Mouse (Mus musculus) CH12.LX (cell line): ENCODE measurements around the gene Slc1a7. TPM values are rescaled to one million over a fixed set of nuclear protein-coding genes. Genes with fewer than 3 reads are reported as not detected.

ENCODE experiments used
- DNase-seq: peaks from one replicate; pipeline ENCODE4 v3.0.0-alpha.2; 2013; ENCODE audit errors: extremely low read depth
- H3K27ac ChIP-seq: 2 replicates; pipeline ENCODE4 v1.5.1; 2012; ENCODE audit warnings: low read depth, mild to moderate bottlenecking, control low read depth, moderate library complexity; ENCODE audit not compliant: insufficient read depth
- H3K27me3 ChIP-seq: replicated peaks from 2 replicates; pipeline ENCODE3; 2012; ENCODE audit warnings: inconsistent platforms
- H3K36me3 ChIP-seq, 2 experiments: replicated peaks in 1 of 2; 2 replicates each; pipeline versions ENCODE3 to v1.6.1; 2012; ENCODE audit warnings: inconsistent platforms in 1 of 2, low read length in 1 of 2, mild to moderate bottlenecking in 1 of 2, mixed read lengths in 1 of 2, moderate library complexity in 1 of 2; ENCODE audit not compliant: control insufficient read depth in 1 of 2, insufficient read depth in 1 of 2
- H3K4me1 ChIP-seq, 2 experiments: 2 replicates each; pipeline ENCODE4 v1.6.1; 2012; ENCODE audit warnings: inconsistent platforms in 1 of 2, moderate library complexity in 1 of 2; ENCODE audit not compliant: insufficient read depth in 2 of 2, control insufficient read depth in 1 of 2
- H3K4me2 ChIP-seq: 2 replicates; pipeline ENCODE4 v1.6.1; 2012; ENCODE audit warnings: low read depth, mild to moderate bottlenecking, control low read depth; ENCODE audit not compliant: poor library complexity, insufficient read depth, severe bottlenecking
- H3K4me3 ChIP-seq, 3 experiments: fragments of 150-350 bp in 1 of 3; sonication (generic) in 1 of 3; replicated peaks in 1 of 3; 2 replicates each; pipeline versions ENCODE3 to v1.5.1; 2011 to 2012; ENCODE audit warnings: low read depth in 2 of 3, low read length in 2 of 3, mild to moderate bottlenecking in 2 of 3, moderate library complexity in 2 of 3, control low read depth in 1 of 3, improper control_type of control experiment in 1 of 3, inconsistent platforms in 1 of 3, mixed read lengths in 1 of 3; ENCODE audit not compliant: poor library complexity in 1 of 3
- H3K79me2 ChIP-seq: replicated peaks from 2 replicates; pipeline ENCODE4 v1.6.1; 2012; ENCODE audit warnings: mild to moderate bottlenecking, moderate library complexity; ENCODE audit not compliant: control insufficient read depth, poor library complexity, insufficient read depth, severe bottlenecking; ENCODE audit errors: extremely low read depth
- H3K9ac ChIP-seq: 2 replicates; pipeline ENCODE4 v1.6.1; 2012; ENCODE audit warnings: low read depth, mild to moderate bottlenecking, control low read depth, moderate library complexity; ENCODE audit not compliant: insufficient read depth
- H3K9me3 ChIP-seq: replicated peaks from 2 replicates; pipeline ENCODE3; 2012; ENCODE audit warnings: low read length, inconsistent platforms, mixed read lengths
- BHLHE40 ChIP-seq: IDR thresholded peaks from 2 replicates; pipeline ENCODE4 v1.6.1; 2011; ENCODE audit warnings: mild to moderate bottlenecking, low read depth, low read length, improper control_type of control experiment
- CHD1 ChIP-seq: IDR thresholded peaks from 2 replicates; pipeline ENCODE4 v1.6.1; 2012; ENCODE audit warnings: low read depth, low read length, improper control_type of control experiment, inconsistent platforms
- CHD2 ChIP-seq: IDR thresholded peaks from 2 replicates; pipeline ENCODE4 v1.6.1; 2011; ENCODE audit warnings: low read length, improper control_type of control experiment
- E2F4 ChIP-seq: IDR thresholded peaks from 2 replicates; pipeline ENCODE4 v1.6.1; 2011; ENCODE audit warnings: low read depth, low read length, improper control_type of control experiment; ENCODE audit not compliant: insufficient replicate concordance
- ELF1 ChIP-seq: IDR thresholded peaks from 2 replicates; pipeline ENCODE4 v1.6.1; 2014; ENCODE audit warnings: low read depth, mild to moderate bottlenecking, inconsistent platforms, low read length, improper control_type of control experiment
- ETS1 ChIP-seq: conservative IDR thresholded peaks from 2 replicates; pipeline ENCODE4 v1.6.1; 2012; ENCODE audit warnings: low read depth, mild to moderate bottlenecking, inconsistent platforms, low read length, improper control_type of control experiment, moderate library complexity
- JUN ChIP-seq: IDR thresholded peaks from 2 replicates; pipeline ENCODE4 v1.6.1; 2011; ENCODE audit warnings: low read depth, mild to moderate bottlenecking, low read length, improper control_type of control experiment, moderate library complexity; ENCODE audit not compliant: insufficient read depth
- JUND ChIP-seq: conservative IDR thresholded peaks from 2 replicates; pipeline ENCODE4 v1.6.1; 2011; ENCODE audit warnings: low read depth, low read length, improper control_type of control experiment
- KAT2A ChIP-seq: IDR thresholded peaks from 2 replicates; pipeline ENCODE4 v1.6.1; 2012; ENCODE audit warnings: low read length, improper control_type of control experiment, inconsistent platforms; ENCODE audit not compliant: insufficient replicate concordance
- MAX ChIP-seq: IDR thresholded peaks from 2 replicates; pipeline ENCODE4 v1.6.1; 2011; ENCODE audit warnings: low read length, improper control_type of control experiment
- NELFE ChIP-seq: IDR thresholded peaks from 2 replicates; pipeline ENCODE4 v1.6.1; 2011; ENCODE audit warnings: low read depth, low read length, improper control_type of control experiment
- PAX5 ChIP-seq: IDR thresholded peaks from 2 replicates; pipeline ENCODE4 v1.6.1; 2012; ENCODE audit warnings: low read length, inconsistent platforms, mixed read lengths
- POLR2A ChIP-seq: IDR thresholded peaks from 2 replicates; pipeline ENCODE4 v1.6.1; 2011; ENCODE audit warnings: low read depth, mild to moderate bottlenecking, improper control_type of control experiment, low read length
- POLR2AphosphoS2 ChIP-seq: IDR thresholded peaks from 2 replicates; pipeline ENCODE4 v1.6.1; 2011; ENCODE audit warnings: low read depth, low read length, improper control_type of control experiment
- RAD21 ChIP-seq: IDR thresholded peaks from 2 replicates; pipeline ENCODE4 v1.6.1; 2011; ENCODE audit warnings: low read depth, mild to moderate bottlenecking, low read length, improper control_type of control experiment, moderate library complexity
- SIN3A ChIP-seq: IDR thresholded peaks from 2 replicates; pipeline ENCODE4 v1.6.1; 2012; ENCODE audit warnings: low read length, improper control_type of control experiment, inconsistent platforms
- TBP ChIP-seq: conservative IDR thresholded peaks from 2 replicates; pipeline ENCODE4 v1.6.1; 2011; ENCODE audit warnings: low read depth, low read length, improper control_type of control experiment
- TCF12 ChIP-seq: IDR thresholded peaks from 2 replicates; pipeline ENCODE4 v1.6.1; 2014; ENCODE audit warnings: low read depth, mild to moderate bottlenecking, inconsistent platforms, low read length, improper control_type of control experiment
- ZKSCAN1 ChIP-seq: IDR thresholded peaks from 2 replicates; pipeline ENCODE4 v1.6.1; 2012; ENCODE audit warnings: low read depth, inconsistent platforms, low read length, improper control_type of control experiment, borderline replicate concordance
- ZNF384 ChIP-seq: IDR thresholded peaks from 2 replicates; pipeline ENCODE4 v1.6.1; 2012; ENCODE audit warnings: low read depth, low read length, improper control_type of control experiment, inconsistent platforms
- dilution Hi-C: fragments of 300-500 bp; cut with MboI; formaldehyde crosslinking; loops from 2 replicates; pipeline ENCODE4 v1.14.3; 2020; ENCODE audit warnings: low sequenced_read_pairs; ENCODE audit not compliant: extremely low pct_unique_long_range_greater_than_20kb, extremely low pct_ligation_motif_present
- in situ Hi-C: fragments of 300-500 bp; cut with MboI; formaldehyde crosslinking; loops from 3 replicates; pipeline ENCODE4 v1.14.3; 2019; ENCODE audit warnings: low sequenced_read_pairs, low pct_ligation_motif_present, low pct_unique_long_range_greater_than_20kb, mixed read lengths
- polyA plus RNA-seq: library from polyadenylated mRNA; unstranded; fragments of >175 nt; gene quantifications from 2 replicates; pipeline ENCODE4 v1.2.1, GENCODE M21; 2012; ENCODE audit warnings: low read depth; ENCODE audit not compliant: insufficient read length
- total RNA-seq, 2 experiments: library from RNA; depleted of rRNA; stranded (reverse); fragments of 300-350 nt in 1 of 2; fragments of >200 nt in 1 of 2; gene quantifications; 2 replicates each; pipeline ENCODE4 v1.2.3; 2012 to 2014

Slc1a7 gene
- total and polyA plus RNA-seq, 3 experiments, result not detected

GRCm38 (mm10) chr4:107928269-107928668 lies 39.9 kb upstream of the Slc1a7 start:
- Histone ChIP-seq H3K9ac (no peak overlapping the region), H3K4me1 (no peaks in the 10 kb centered on the region), H3K79me2 (no peaks in the 10 kb centered on the region), H3K27ac (no peak overlapping the region), H3K27me3 (peaks cover 2% of the 10 kb centered on the region), H3K4me2 (no peak overlapping the region), H3K4me3 (no peak overlapping the region), H3K9me3 (no peaks in the 10 kb centered on the region), H3K36me3 (no peaks in the 10 kb centered on the region)
- TF ChIP-seq TCF12, result no peak
- TF ChIP-seq ZKSCAN1, result no peak
- TF ChIP-seq ETS1, result no peak
- TF ChIP-seq RAD21, result no peak
- TF ChIP-seq POLR2AphosphoS2, result no peak
- TF ChIP-seq ZNF384, result no peak
- TF ChIP-seq POLR2A, result no peak
- TF ChIP-seq PAX5, result no peak
- no peak for TF ChIP-seq KAT2A
- no peak for TF ChIP-seq NELFE
- TF ChIP-seq E2F4, result no peak
- DNase-seq, result no peak
- in situ Hi-C loops, result no loop called here
- dilution Hi-C loops, result no loop called here

- Histone ChIP-seq H3K4me3 (no peak overlapping the region), H3K4me1 (no peaks in the 10 kb centered on the region), H3K9me3 (no peaks in the 10 kb centered on the region), H3K36me3 (no peaks in the 10 kb centered on the region), H3K4me2 (no peak overlapping the region), H3K9ac (no peak overlapping the region), H3K79me2 (no peaks in the 10 kb centered on the region), H3K27ac (no peak overlapping the region)
- DNase-seq, result no peak
- dilution Hi-C loops, result no loop called here
- no peak for TF ChIP-seq CHD2
- no peak for TF ChIP-seq RAD21
- TF ChIP-seq SIN3A, result no peak
- no peak for TF ChIP-seq ELF1
- no peak for TF ChIP-seq MAX
- TF ChIP-seq TBP, result no peak
- no peak for TF ChIP-seq JUN
- no peak for TF ChIP-seq BHLHE40
- no peak for TF ChIP-seq JUND
- no peak for TF ChIP-seq CHD1
- TF ChIP-seq, all 38 proteins: peak for 0
- H3K27me3 ChIP-seq, result peaks cover 2% of the 10 kb centered on the region
- in situ Hi-C loops, result no loop called here
Observed at GRCm38 (mm10) chr4:107928726-107929125, 39.4 kb upstream of the Slc1a7 start.
